Mouse (Mus musculus): Measurements from ENCODE around the gene Adgra1. TPM values are rescaled to one million over a fixed set of nuclear protein-coding genes. Genes with fewer than 3 reads are reported as not detected.

Gene Adgra1
- polyA plus RNA-seq, 1 experiment from 2014 or later: 31.5 TPM

GRCm38 (mm10) chr7:139905661-139906060, 71.7 kb downstream of the Adgra1 start:
- Histone ChIP-seq H3K4me3 (ENCODE audit: low read depth, low read length) (no peak overlapping the region), H3K9ac (ENCODE audit: low read depth, low read length) (no peak overlapping the region), H3K9me3 (replicated peaks; ENCODE audit: control insufficient read depth, low read length, poor library complexity, severe bottlenecking) (no peaks in the 10 kb centered on the region), H3K4me2 (ENCODE audit: low read length) (no peak overlapping the region), H3K27ac (ENCODE audit: low read length) (no peak overlapping the region), H3K36me3 (ENCODE audit: control insufficient read depth, insufficient read depth, low read length) (peaks cover 7% of the 10 kb centered on the region; the same call in 1 of the 2 replicates), H3K27me3 (ENCODE audit: control insufficient read depth, insufficient read depth, low read depth, low read length) (no peaks in the 10 kb centered on the region), H3K4me1 (ENCODE audit: control insufficient read depth, insufficient read depth, low read length) (peaks cover 36% of the 10 kb centered on the region)
- 6% methylated on average over 6 of the region's 6 CpGs for WGBS
- no peak for ATAC-seq

GRCm38 (mm10) chr7:139908176-139908575, 74.2 kb downstream of the Adgra1 start:
- ATAC-seq: 0 out of 2 replicates have a peak, but pooled peaks have one; percentile 47
- H3K36me3 ChIP-seq (ENCODE audit: control insufficient read depth, insufficient read depth, low read length): no peaks in the 10 kb centered on the region; the same call in 1 of the 2 replicates
- H3K4me2 ChIP-seq (ENCODE audit: low read length): peak overlapping the region; percentile 9; the same call in 1 of the 2 replicates
- peak overlapping the region; percentile 25; the same call in 1 of the 2 replicates for H3K9ac ChIP-seq (ENCODE audit: low read depth, low read length)
- no peaks in the 10 kb centered on the region for H3K9me3 ChIP-seq (replicated peaks; ENCODE audit: control insufficient read depth, low read length, poor library complexity, severe bottlenecking)
- 46% methylated on average over 5 of the region's 5 CpGs for WGBS
- H3K4me3 ChIP-seq (ENCODE audit: low read depth, low read length): no peak overlapping the region
- H3K27me3 ChIP-seq (ENCODE audit: control insufficient read depth, insufficient read depth, low read depth, low read length): 0 out of 2 replicates have a peak, but pooled peaks cover 2% of the 10 kb centered on the region
- peaks cover 36% of the 10 kb centered on the region for H3K4me1 ChIP-seq (ENCODE audit: control insufficient read depth, insufficient read depth, low read length)
- H3K27ac ChIP-seq (ENCODE audit: low read length): peak overlapping the region; percentile 70

GRCm38 (mm10) chr7:139909469-139909868, 75.5 kb downstream of the Adgra1 start:
- no peak overlapping the region for H3K4me2 ChIP-seq (ENCODE audit: low read length)
- ATAC-seq: peak; percentile 72
- no peaks in the 10 kb centered on the region; the same call in 1 of the 2 replicates for H3K36me3 ChIP-seq (ENCODE audit: control insufficient read depth, insufficient read depth, low read length)
- 28% methylated on average over 6 of the region's 6 CpGs for WGBS
- peaks cover 38% of the 10 kb centered on the region for H3K4me1 ChIP-seq (ENCODE audit: control insufficient read depth, insufficient read depth, low read length)
- peak overlapping the region; percentile 49 for H3K27ac ChIP-seq (ENCODE audit: low read length)
- H3K9me3 ChIP-seq (replicated peaks; ENCODE audit: control insufficient read depth, low read length, poor library complexity, severe bottlenecking): no peaks in the 10 kb centered on the region
- H3K4me3 ChIP-seq (ENCODE audit: low read depth, low read length): no peak overlapping the region
- no peak overlapping the region for H3K9ac ChIP-seq (ENCODE audit: low read depth, low read length)
- peaks cover 9% of the 10 kb centered on the region for H3K27me3 ChIP-seq (ENCODE audit: control insufficient read depth, insufficient read depth, low read depth, low read length)

- no peak for ATAC-seq
- no peak overlapping the region for H3K27ac ChIP-seq (ENCODE audit: low read length)
- peaks cover 32% of the 10 kb centered on the region for H3K4me1 ChIP-seq (ENCODE audit: control insufficient read depth, insufficient read depth, low read length)
- peaks cover 9% of the 10 kb centered on the region for H3K27me3 ChIP-seq (ENCODE audit: control insufficient read depth, insufficient read depth, low read depth, low read length)
- H3K4me2 ChIP-seq (ENCODE audit: low read length): no peak overlapping the region
- H3K9ac ChIP-seq (ENCODE audit: low read depth, low read length): peak overlapping the region; percentile 30; the same call in 1 of the 2 replicates
- H3K9me3 ChIP-seq (replicated peaks; ENCODE audit: control insufficient read depth, low read length, poor library complexity, severe bottlenecking): no peaks in the 10 kb centered on the region
- 64% methylated on average over 11 of the region's 11 CpGs for WGBS
- H3K36me3 ChIP-seq (ENCODE audit: control insufficient read depth, insufficient read depth, low read length): no peaks in the 10 kb centered on the region; the same call in 1 of the 2 replicates
- H3K4me3 ChIP-seq (ENCODE audit: low read depth, low read length): no peak overlapping the region
Observed at GRCm38 (mm10) chr7:139910204-139910835, 76.3 kb downstream of the Adgra1 start.

- H3K27ac ChIP-seq (ENCODE audit: low read length): no peak overlapping the region
- H3K9me3 ChIP-seq (replicated peaks; ENCODE audit: control insufficient read depth, low read length, poor library complexity, severe bottlenecking): no peaks in the 10 kb centered on the region
- 0 out of 2 replicates have a peak overlapping the region, but pooled peaks have one; percentile 25 for H3K9ac ChIP-seq (ENCODE audit: low read depth, low read length)
- peak overlapping the region; percentile 42 for H3K4me2 ChIP-seq (ENCODE audit: low read length)
- WGBS: 14% methylated on average over 29 of the region's 29 CpGs
- H3K4me1 ChIP-seq (ENCODE audit: control insufficient read depth, insufficient read depth, low read length): peaks cover 20% of the 10 kb centered on the region
- no peak; the same call in 1 of the 2 replicates for ATAC-seq
- H3K4me3 ChIP-seq (ENCODE audit: low read depth, low read length): peak overlapping the region; percentile 13; the same call in 1 of the 2 replicates
- peaks cover 13% of the 10 kb centered on the region for H3K27me3 ChIP-seq (ENCODE audit: control insufficient read depth, insufficient read depth, low read depth, low read length)
- H3K36me3 ChIP-seq (ENCODE audit: control insufficient read depth, insufficient read depth, low read length): no peaks in the 10 kb centered on the region; the same call in 1 of the 2 replicates
Observed at GRCm38 (mm10) chr7:139914141-139915047, 80.4 kb downstream of the Adgra1 start.

- H3K4me1 ChIP-seq (ENCODE audit: control insufficient read depth, insufficient read depth, low read length): peaks cover 12% of the 10 kb centered on the region
- H3K4me2 ChIP-seq (ENCODE audit: low read length): peak overlapping the region; percentile 36
- H3K9ac ChIP-seq (ENCODE audit: low read depth, low read length): 0 out of 2 replicates have a peak overlapping the region, but pooled peaks have one; percentile 25
- H3K27ac ChIP-seq (ENCODE audit: low read length): peak overlapping the region; percentile 10; the same call in 1 of the 2 replicates
- no peak overlapping the region for H3K4me3 ChIP-seq (ENCODE audit: low read depth, low read length)
- WGBS: 6% methylated on average over 14 of the region's 14 CpGs
- no peak for ATAC-seq
- peaks cover 5% of the 10 kb centered on the region; the same call in 1 of the 2 replicates for H3K36me3 ChIP-seq (ENCODE audit: control insufficient read depth, insufficient read depth, low read length)
- H3K27me3 ChIP-seq (ENCODE audit: control insufficient read depth, insufficient read depth, low read depth, low read length): peaks cover 17% of the 10 kb centered on the region
- H3K9me3 ChIP-seq (replicated peaks; ENCODE audit: control insufficient read depth, low read length, poor library complexity, severe bottlenecking): no peaks in the 10 kb centered on the region
Observed at GRCm38 (mm10) chr7:139915646-139916257, 81.8 kb downstream of the Adgra1 start.

- no peak overlapping the region for H3K4me2 ChIP-seq (ENCODE audit: low read length)
- peaks cover 19% of the 10 kb centered on the region for H3K27me3 ChIP-seq (ENCODE audit: control insufficient read depth, insufficient read depth, low read depth, low read length)
- H3K27ac ChIP-seq (ENCODE audit: low read length): no peak overlapping the region
- 3% methylated on average over 1 of the region's 1 CpGs for WGBS
- no peak for ATAC-seq
- peaks cover 12% of the 10 kb centered on the region for H3K4me1 ChIP-seq (ENCODE audit: control insufficient read depth, insufficient read depth, low read length)
- peaks cover 5% of the 10 kb centered on the region; the same call in 1 of the 2 replicates for H3K36me3 ChIP-seq (ENCODE audit: control insufficient read depth, insufficient read depth, low read length)
- H3K9me3 ChIP-seq (replicated peaks; ENCODE audit: control insufficient read depth, low read length, poor library complexity, severe bottlenecking): no peaks in the 10 kb centered on the region
- no peak overlapping the region for H3K9ac ChIP-seq (ENCODE audit: low read depth, low read length)
- no peak overlapping the region for H3K4me3 ChIP-seq (ENCODE audit: low read depth, low read length)
Observed at GRCm38 (mm10) chr7:139916345-139916744, 82.4 kb downstream of the Adgra1 start.

GRCm38 (mm10) chr7:139918262-139918661, 84.3 kb downstream of the Adgra1 start:
- peaks cover 5% of the 10 kb centered on the region; the same call in 1 of the 2 replicates for H3K36me3 ChIP-seq (ENCODE audit: control insufficient read depth, insufficient read depth, low read length)
- no peak for ATAC-seq
- H3K4me3 ChIP-seq (ENCODE audit: low read depth, low read length): no peak overlapping the region
- H3K27ac ChIP-seq (ENCODE audit: low read length): no peak overlapping the region
- peaks cover 16% of the 10 kb centered on the region for H3K27me3 ChIP-seq (ENCODE audit: control insufficient read depth, insufficient read depth, low read depth, low read length)
- 85% methylated on average over 4 of the region's 4 CpGs for WGBS
- no peak overlapping the region for H3K9ac ChIP-seq (ENCODE audit: low read depth, low read length)
- no peaks in the 10 kb centered on the region for H3K9me3 ChIP-seq (replicated peaks; ENCODE audit: control insufficient read depth, low read length, poor library complexity, severe bottlenecking)
- H3K4me1 ChIP-seq (ENCODE audit: control insufficient read depth, insufficient read depth, low read length): peaks cover 12% of the 10 kb centered on the region
- H3K4me2 ChIP-seq (ENCODE audit: low read length): no peak overlapping the region

Measured in midbrain, embryonic 16.5 days (tissue).